Mouse (Mus musculus): Measurements from ENCODE around the gene Slc22a5. TPM values are rescaled to one million over a fixed set of nuclear protein-coding genes. Genes with fewer than 3 reads are reported as not detected.

Slc22a5 gene
- total RNA-seq (2014; fragmentation: Nextera tagmentation): 6.3 and 10.5 TPM in 2 replicates
- 7.0 and 11.2 TPM in 2 replicates for total RNA-seq (2017)

- peak; percentile 96 for ATAC-seq (replicated peaks; ENCODE audit: low FRiP score, low TSS enrichment, poor library complexity, severe bottlenecking)
Observed at GRCm38 (mm10) chr11:53891505-53892451, at the start of gene Slc22a5. Gene Slc22a5 (minus strand): TSS chr11:53891660.

- peak; percentile 34; the same call in 1 of the 2 replicates for ATAC-seq (replicated peaks; ENCODE audit: low FRiP score, low TSS enrichment, poor library complexity, severe bottlenecking)
Observed at GRCm38 (mm10) chr11:53931944-53932318, 40.5 kb upstream of the Slc22a5 start.

GRCm38 (mm10) chr11:53931091-53931943, 39.9 kb upstream of the Slc22a5 start:
- peak; percentile 70 for ATAC-seq (replicated peaks; ENCODE audit: low FRiP score, low TSS enrichment, poor library complexity, severe bottlenecking)

- ATAC-seq (replicated peaks; ENCODE audit: low FRiP score, low TSS enrichment, poor library complexity, severe bottlenecking): no peak
Observed at GRCm38 (mm10) chr11:53929741-53930140, 38.3 kb upstream of the Slc22a5 start.

GRCm38 (mm10) chr11:53928585-53928984, 37.1 kb upstream of the Slc22a5 start:
- no peak for ATAC-seq (replicated peaks; ENCODE audit: low FRiP score, low TSS enrichment, poor library complexity, severe bottlenecking)

GRCm38 (mm10) chr11:53926303-53926702, 34.8 kb upstream of the Slc22a5 start:
- no peak for ATAC-seq (replicated peaks; ENCODE audit: low FRiP score, low TSS enrichment, poor library complexity, severe bottlenecking)

GRCm38 (mm10) chr11:53918851-53919250, 27.4 kb upstream of the Slc22a5 start:
- no peak for ATAC-seq (replicated peaks; ENCODE audit: low FRiP score, low TSS enrichment, poor library complexity, severe bottlenecking)

GRCm38 (mm10) chr11:53911011-53911410, 19.6 kb upstream of the Slc22a5 start:
- ATAC-seq (replicated peaks; ENCODE audit: low FRiP score, low TSS enrichment, poor library complexity, severe bottlenecking): no peak

- no peak for ATAC-seq (replicated peaks; ENCODE audit: low FRiP score, low TSS enrichment, poor library complexity, severe bottlenecking)
Observed at GRCm38 (mm10) chr11:53908686-53909085, 17.2 kb upstream of the Slc22a5 start.

- no peak for ATAC-seq (replicated peaks; ENCODE audit: low FRiP score, low TSS enrichment, poor library complexity, severe bottlenecking)
Observed at GRCm38 (mm10) chr11:53904534-53904925, 13.1 kb upstream of the Slc22a5 start.

GRCm38 (mm10) chr11:53903781-53904533, 12.5 kb upstream of the Slc22a5 start:
- no peak for ATAC-seq (replicated peaks; ENCODE audit: low FRiP score, low TSS enrichment, poor library complexity, severe bottlenecking)

GRCm38 (mm10) chr11:53902741-53903140, 11.3 kb upstream of the Slc22a5 start:
- ATAC-seq (replicated peaks; ENCODE audit: low FRiP score, low TSS enrichment, poor library complexity, severe bottlenecking): no peak

- no peak for ATAC-seq (replicated peaks; ENCODE audit: low FRiP score, low TSS enrichment, poor library complexity, severe bottlenecking)
Observed at GRCm38 (mm10) chr11:53900991-53901390, 9.5 kb upstream of the Slc22a5 start.

GRCm38 (mm10) chr11:53899981-53900380, 8.5 kb upstream of the Slc22a5 start:
- no peak for ATAC-seq (replicated peaks; ENCODE audit: low FRiP score, low TSS enrichment, poor library complexity, severe bottlenecking)

- ATAC-seq (replicated peaks; ENCODE audit: low FRiP score, low TSS enrichment, poor library complexity, severe bottlenecking): no peak
Observed at GRCm38 (mm10) chr11:53899004-53899403, 7.5 kb upstream of the Slc22a5 start.

GRCm38 (mm10) chr11:53896935-53897334, 5.5 kb upstream of the Slc22a5 start:
- no peak for ATAC-seq (replicated peaks; ENCODE audit: low FRiP score, low TSS enrichment, poor library complexity, severe bottlenecking)

GRCm38 (mm10) chr11:53893451-53893850, 2.0 kb upstream of the Slc22a5 start:
- ATAC-seq (replicated peaks; ENCODE audit: low FRiP score, low TSS enrichment, poor library complexity, severe bottlenecking): no peak

- peak; percentile 55; the same call in 1 of the 2 replicates for ATAC-seq (replicated peaks; ENCODE audit: low FRiP score, low TSS enrichment, poor library complexity, severe bottlenecking)
Observed at GRCm38 (mm10) chr11:53892716-53893416, 1.4 kb upstream of the Slc22a5 start.

All from megakaryocyte-erythroid progenitor cell, adult 5-6 weeks (primary cell).